Mouse (Mus musculus) hindbrain, postnatal 0 days (tissue): ENCODE results near the gene Hgd. TPM values are rescaled to one million over a fixed set of nuclear protein-coding genes. Genes with fewer than 3 reads are reported as not detected.

Experiments
- ATAC-seq: fragments of 200-750 bp; cut with Nextera tagmentation; 2 replicates; pipeline ENCODE4 v1.8.0; 2017; ENCODE audit warnings: mild to moderate bottlenecking, moderate TSS enrichment, moderate library complexity
- DNase-seq: peaks from one replicate; pipeline ENCODE4 v3.0.0-alpha.2; 2015; ENCODE audit warnings: low spot score
- H3K27ac ChIP-seq: fragments of 300-500 bp; sonication (generic); 2 replicates; pipeline ENCODE4 v1.5.1; 2014; ENCODE audit warnings: mild to moderate bottlenecking
- H3K27me3 ChIP-seq: fragments of 300-500 bp; sonication (generic); 2 replicates; pipeline ENCODE4 v1.6.1; 2014; ENCODE audit warnings: low read length, mixed read lengths; ENCODE audit not compliant: insufficient read depth
- H3K36me3 ChIP-seq: fragments of 300-500 bp; sonication (generic); 2 replicates; pipeline ENCODE4 v1.6.1; 2014; ENCODE audit warnings: low read length, mixed read lengths; ENCODE audit not compliant: insufficient read depth
- H3K4me1 ChIP-seq: fragments of 300-500 bp; sonication (generic); 2 replicates; pipeline ENCODE4 v1.6.1; 2014; ENCODE audit warnings: antibody characterized with exemption, low read length, mixed read lengths; ENCODE audit not compliant: insufficient read depth
- H3K4me2 ChIP-seq: fragments of 300-500 bp; sonication (generic); 2 replicates; pipeline ENCODE4 v1.6.1; 2014; ENCODE audit warnings: low read depth, mild to moderate bottlenecking, low read length, moderate library complexity, mixed read lengths
- H3K4me3 ChIP-seq: fragments of 300-500 bp; sonication (generic); 2 replicates; pipeline ENCODE4 v1.5.1; 2014; ENCODE audit warnings: low read length
- H3K9ac ChIP-seq: fragments of 300-500 bp; sonication (generic); replicated peaks from 2 replicates; pipeline ENCODE4 v1.6.1; 2014; ENCODE audit warnings: mild to moderate bottlenecking, low read length, moderate library complexity, mixed read lengths
- H3K9me3 ChIP-seq: fragments of 300-500 bp; sonication (generic); 2 replicates; pipeline ENCODE4 v1.6.1; 2016; ENCODE audit warnings: low read length, mixed read lengths
- CTCF ChIP-seq: IDR thresholded peaks from 2 replicates; pipeline ENCODE4 v1.5.1; 2016; ENCODE audit warnings: antibody characterized with exemption, control low read depth, low read depth
- WGBS: fragments of 180-500 bp; shearing (Covaris S2); extraction: QIAGEN DNeasy Blood & Tissue Kit; methylation state at CpG from one replicate; pipeline ENCODE4 v1.1.7; 2014; 5-methylcytosine and 5-hydroxymethylcytosine counted together
- polyA plus RNA-seq: library from polyadenylated mRNA; unstranded; fragments of >200 nt; fragmentation: Nextera tagmentation; extraction: Ambion mirVana; gene quantifications from 2 replicates; pipeline ENCODE4 v1.2.1, GENCODE M21; 2015
- total RNA-seq: library from RNA; depleted of rRNA; stranded (reverse); fragments of >200 nt; gene quantifications from 2 replicates; pipeline ENCODE4 v1.2.3, GENCODE M21; 2014

Hgd gene
- total and polyA plus RNA-seq, 2 experiments from 2014 or later: 0.26 TPM; not detected in 1

- ATAC-seq: no peak
- peaks cover 7% of the 10 kb centered on the region for H3K4me1 ChIP-seq
- peak overlapping the region; percentile 51; the same call in 1 of the 2 replicates for H3K27ac ChIP-seq
- H3K27me3 ChIP-seq: no peaks in the 10 kb centered on the region
- no peak overlapping the region for H3K9ac ChIP-seq
- H3K9me3 ChIP-seq: no peaks in the 10 kb centered on the region
- no peaks in the 10 kb centered on the region for H3K36me3 ChIP-seq
- H3K4me3 ChIP-seq: no peak overlapping the region
- peak; percentile 40 for DNase-seq
- H3K4me2 ChIP-seq: no peak overlapping the region
- TF ChIP-seq CTCF: no peak
- 18% methylated on average over 3 of the region's 3 CpGs for WGBS
These were observed 37.7 kb downstream of the Hgd start for GRCm38 (mm10) chr16:37617695-37618094.

GRCm38 (mm10) chr16:37622403-37622802, 42.5 kb downstream of the Hgd start:
- DNase-seq (no peak), ATAC-seq (no peak)
- H3K27ac ChIP-seq: peak overlapping the region; percentile 45; the same call in 1 of the 2 replicates
- H3K4me2 ChIP-seq: no peak overlapping the region
- no peaks in the 10 kb centered on the region for H3K27me3 ChIP-seq
- no peak overlapping the region for H3K4me3 ChIP-seq
- H3K9me3 ChIP-seq: no peaks in the 10 kb centered on the region
- peaks cover 7% of the 10 kb centered on the region; the same call in 1 of the 2 replicates for H3K4me1 ChIP-seq
- H3K36me3 ChIP-seq: no peaks in the 10 kb centered on the region
- WGBS: 61% methylated on average over 3 of the region's 3 CpGs
- no peak overlapping the region for H3K9ac ChIP-seq
- TF ChIP-seq CTCF: no peak

GRCm38 (mm10) chr16:37622919-37623318, 43.0 kb downstream of the Hgd start:
- ATAC-seq (peak; percentile 80; the same call in 1 of the 2 replicates), DNase-seq (peak; percentile 62)
- Histone ChIP-seq H3K36me3 (no peaks in the 10 kb centered on the region), H3K4me2 (no peak overlapping the region), H3K9ac (no peak overlapping the region), H3K27me3 (no peaks in the 10 kb centered on the region), H3K4me3 (no peak overlapping the region), H3K9me3 (no peaks in the 10 kb centered on the region), H3K27ac (peak overlapping the region; percentile 46; the same call in 1 of the 2 replicates), H3K4me1 (peaks cover 4% of the 10 kb centered on the region; the same call in 1 of the 2 replicates)
- no peak for TF ChIP-seq CTCF
- 39% methylated on average over 5 of the region's 5 CpGs for WGBS

- Histone ChIP-seq H3K4me1 (no peaks in the 10 kb centered on the region), H3K9ac (no peak overlapping the region), H3K36me3 (no peaks in the 10 kb centered on the region), H3K27ac (no peak overlapping the region), H3K4me3 (no peak overlapping the region), H3K4me2 (no peak overlapping the region), H3K27me3 (no peaks in the 10 kb centered on the region), H3K9me3 (no peaks in the 10 kb centered on the region)
- DNase-seq: no peak
- ATAC-seq: no peak
- no peak for TF ChIP-seq CTCF
- 59% methylated on average over 4 of the region's 4 CpGs for WGBS
These were observed 46.5 kb downstream of the Hgd start for GRCm38 (mm10) chr16:37626388-37626949.

GRCm38 (mm10) chr16:37628336-37628735, 48.4 kb downstream of the Hgd start:
- H3K27ac ChIP-seq: peak overlapping the region; percentile 27; the same call in 1 of the 2 replicates

GRCm38 (mm10) chr16:37629011-37629410, 49.1 kb downstream of the Hgd start:
- H3K9ac ChIP-seq: no peak overlapping the region
- H3K4me3 ChIP-seq: no peak overlapping the region
- H3K4me2 ChIP-seq: no peak overlapping the region
- peak overlapping the region; percentile 27 for H3K27ac ChIP-seq
- no peaks in the 10 kb centered on the region for H3K4me1 ChIP-seq
- H3K27me3 ChIP-seq: no peaks in the 10 kb centered on the region
- ATAC-seq (peak; percentile 70), DNase-seq (peak; percentile 60)
- no peak for TF ChIP-seq CTCF
- H3K9me3 ChIP-seq: no peaks in the 10 kb centered on the region
- WGBS: 39% methylated on average over 7 of the region's 7 CpGs
- H3K36me3 ChIP-seq: no peaks in the 10 kb centered on the region

More at GRCm38 (mm10) chr16:37628336-37628735, 48.4 kb downstream of the Hgd start:
- Histone ChIP-seq H3K4me2 (no peak overlapping the region), H3K36me3 (no peaks in the 10 kb centered on the region), H3K27me3 (no peaks in the 10 kb centered on the region), H3K9me3 (no peaks in the 10 kb centered on the region), H3K4me1 (no peaks in the 10 kb centered on the region), H3K4me3 (no peak overlapping the region), H3K9ac (no peak overlapping the region)
- DNase-seq (no peak), ATAC-seq (no peak)
- TF ChIP-seq CTCF: no peak
- WGBS: 76% methylated on average over 9 of the region's 9 CpGs

- WGBS: 75% methylated on average over 9 of the region's 9 CpGs
- no peak for DNase-seq
- no peak for TF ChIP-seq CTCF
- no peak overlapping the region for H3K27ac ChIP-seq
- no peak overlapping the region for H3K4me2 ChIP-seq
- ATAC-seq: no peak
- no peaks in the 10 kb centered on the region for H3K9me3 ChIP-seq
- H3K4me3 ChIP-seq: no peak overlapping the region
- H3K27me3 ChIP-seq: no peaks in the 10 kb centered on the region
- no peaks in the 10 kb centered on the region for H3K4me1 ChIP-seq
- H3K9ac ChIP-seq: no peak overlapping the region
- no peaks in the 10 kb centered on the region for H3K36me3 ChIP-seq
These were observed 54.6 kb downstream of the Hgd start for GRCm38 (mm10) chr16:37634578-37634977.
